Mouse (Mus musculus) spleen, postnatal 10 days (tissue): ENCODE measurements around the gene Hic2.

ENCODE experiments used
- DNase-seq, 2 experiments: peaks; one replicate each; pipeline ENCODE4 v3.0.0; 2021 to 2022; ENCODE audit warnings: low spot score in 2 of 2

Gene Hic2

DNA sequence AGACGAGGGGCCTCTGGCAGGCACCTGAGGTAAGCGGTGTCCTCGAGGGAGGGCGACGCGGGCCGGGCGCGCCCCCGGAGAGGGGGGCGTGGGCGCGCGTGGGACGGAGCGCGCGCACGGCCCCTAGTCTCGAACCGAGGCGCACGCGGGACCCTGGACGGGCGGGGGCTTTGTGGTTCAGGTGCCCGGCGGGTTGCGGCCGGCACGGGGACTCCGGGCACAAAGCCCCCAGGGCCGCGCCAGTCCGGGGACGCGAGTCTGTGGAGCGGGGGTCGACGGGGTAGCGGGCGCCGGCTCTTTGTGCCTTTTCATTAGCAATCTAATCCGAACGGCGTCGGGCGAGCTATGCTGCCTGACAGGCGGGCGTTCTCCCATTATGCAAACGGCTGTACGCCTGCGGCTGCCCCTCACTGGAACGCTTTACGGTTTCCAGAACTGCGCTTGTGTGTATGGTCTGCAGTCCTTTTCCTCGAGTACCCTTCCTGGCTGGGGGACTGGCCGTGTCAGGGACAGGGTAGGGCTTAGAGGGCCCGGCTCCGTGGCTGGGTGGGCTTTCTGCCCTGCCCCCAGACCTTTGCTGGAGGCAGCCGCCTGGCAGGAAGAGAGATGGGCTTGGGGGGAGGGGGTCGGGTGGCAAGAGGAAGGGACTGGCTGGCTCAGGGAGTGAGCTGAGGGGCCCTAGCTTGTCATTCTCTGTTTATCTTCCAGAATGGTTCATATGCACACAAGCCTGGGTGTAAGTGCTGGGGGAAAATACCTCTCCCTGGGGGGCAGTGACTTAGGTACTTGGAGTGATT lies 528 bp downstream of the Hic2 start:
- DNase-seq, result peak; percentile 28 to 45

- DNase-seq, result no peak
These were observed 1.1 kb downstream of the Hic2 start for GRCm38 (mm10) chr16:17234499-17234895.

DNA sequence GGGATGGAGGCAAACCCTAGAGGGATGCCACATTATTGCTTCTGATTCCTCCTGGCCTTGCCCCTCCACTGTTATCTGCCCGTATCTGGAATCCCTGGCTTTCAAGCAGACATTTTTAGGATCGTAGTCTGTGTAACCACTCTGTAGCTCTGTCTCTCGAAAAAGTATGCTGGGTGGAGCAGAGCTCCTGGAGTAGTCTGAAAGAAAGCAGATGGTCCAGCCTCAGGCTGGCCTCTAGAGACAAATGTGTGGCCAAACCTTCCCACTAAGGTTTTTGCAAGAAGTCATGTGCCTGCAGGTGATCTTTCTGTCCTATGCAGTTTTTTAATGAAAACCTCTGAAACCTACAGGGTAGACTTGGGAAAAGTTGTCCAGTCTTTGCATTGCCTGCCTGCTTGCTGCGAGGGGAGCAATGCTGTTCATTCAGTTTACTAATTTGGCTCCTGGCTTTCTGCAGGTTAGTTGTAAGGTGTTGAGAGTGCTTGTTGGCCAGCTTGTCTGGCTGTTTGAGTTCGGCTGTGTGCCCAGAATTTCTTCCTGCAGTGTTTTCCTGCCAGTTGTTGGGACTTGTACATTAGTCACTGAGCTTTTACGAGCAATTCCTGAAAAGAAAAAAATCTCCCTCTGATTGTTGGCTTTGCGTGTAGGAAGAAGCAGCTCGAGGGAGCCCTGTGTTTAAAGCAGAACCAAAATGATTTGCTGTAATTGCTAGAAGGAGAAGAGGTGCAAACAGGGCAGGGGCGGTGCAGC lies 1.7 kb downstream of the Hic2 start:
- no peak for DNase-seq

- DNase-seq, result no peak
These were observed 4.3 kb downstream of the Hic2 start for GRCm38 (mm10) chr16:17237634-17238033.

- DNase-seq, result no peak
These were observed 6.0 kb downstream of the Hic2 start for GRCm38 (mm10) chr16:17239409-17239808.

DNA sequence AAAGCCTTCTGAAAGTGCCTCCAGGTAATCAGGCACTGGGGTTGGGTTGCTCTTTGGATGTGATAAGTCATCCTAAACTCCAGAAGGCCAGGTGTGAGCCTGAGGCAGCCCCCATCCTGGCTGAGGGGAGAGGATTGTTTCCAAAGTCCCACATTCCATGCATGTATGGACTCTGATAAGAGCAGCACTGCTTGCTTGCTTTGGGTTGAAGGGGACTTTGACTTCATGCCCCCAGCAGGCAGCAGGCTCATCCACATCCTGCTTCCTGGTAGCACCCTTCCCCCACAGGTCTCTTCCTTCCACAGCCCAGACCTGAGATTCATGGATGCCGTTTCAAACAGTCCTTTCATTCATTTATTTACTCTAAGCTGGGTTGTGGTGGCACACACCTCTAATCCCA lies 10.4 kb downstream of the Hic2 start:
- DNase-seq, result no peak

- DNase-seq, result no peak
These were observed 11.6 kb downstream of the Hic2 start for GRCm38 (mm10) chr16:17244996-17245395.

DNA sequence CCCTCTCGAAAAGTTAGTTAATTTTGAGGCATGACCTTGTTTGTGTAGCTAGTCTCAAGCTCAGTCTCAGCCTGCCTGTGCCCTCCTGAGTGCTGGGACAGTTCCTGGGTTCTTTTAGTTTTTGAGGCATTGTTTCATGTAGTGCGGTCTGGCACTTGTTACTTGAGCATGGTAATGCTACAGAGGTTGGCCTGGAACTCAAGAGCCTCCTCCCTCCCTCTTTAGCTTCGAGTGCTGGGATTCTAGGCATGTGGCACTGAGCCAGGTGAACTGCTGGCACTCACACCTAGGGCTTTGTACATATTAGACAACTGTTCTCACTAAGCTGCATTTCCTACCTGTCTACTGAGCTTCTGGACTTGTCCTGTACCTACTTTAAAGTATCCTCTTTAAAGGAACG lies 14.4 kb downstream of the Hic2 start:
- no peak for DNase-seq

GRCm38 (mm10) chr16:17249135-17249534 lies 15.8 kb downstream of the Hic2 start:
- DNase-seq, result no peak

- no peak for DNase-seq
These were observed 18.2 kb downstream of the Hic2 start for GRCm38 (mm10) chr16:17251539-17251938.

DNA sequence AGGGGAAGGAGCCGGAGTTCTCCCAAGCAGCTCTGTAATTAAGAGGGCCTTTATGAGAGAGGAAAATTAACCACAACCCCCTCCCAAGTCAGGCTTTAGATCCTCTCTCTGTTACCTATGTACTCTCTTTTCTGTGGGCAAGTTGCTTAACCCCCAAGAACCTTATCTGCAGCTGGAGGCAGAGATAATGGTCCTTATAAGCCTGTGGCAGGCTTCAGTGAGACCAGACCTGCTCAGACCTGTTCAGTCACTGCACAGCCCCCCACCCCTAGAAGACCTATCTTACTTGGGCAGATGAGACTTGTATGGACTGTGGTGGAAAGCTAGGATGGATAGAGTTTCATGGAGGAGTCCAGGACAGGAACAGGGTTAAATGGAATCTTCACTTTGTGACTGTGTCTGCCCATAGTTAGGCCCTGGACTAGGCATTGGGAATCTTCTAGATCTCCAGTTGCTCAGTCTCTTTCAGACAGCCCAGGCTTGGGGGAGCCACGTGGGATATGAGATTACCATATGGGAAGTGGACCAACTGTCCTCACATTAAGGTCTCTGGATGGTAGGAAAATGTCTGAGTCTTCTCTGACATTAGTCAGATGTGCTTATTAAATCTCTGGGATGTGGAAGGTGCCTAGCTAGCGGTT lies 18.8 kb downstream of the Hic2 start:
- no peak for DNase-seq

- DNase-seq, result no peak
These were observed 19.5 kb downstream of the Hic2 start for GRCm38 (mm10) chr16:17252841-17253240.

- DNase-seq, result no peak
These were observed 20.7 kb downstream of the Hic2 start for GRCm38 (mm10) chr16:17254005-17254597.

DNA sequence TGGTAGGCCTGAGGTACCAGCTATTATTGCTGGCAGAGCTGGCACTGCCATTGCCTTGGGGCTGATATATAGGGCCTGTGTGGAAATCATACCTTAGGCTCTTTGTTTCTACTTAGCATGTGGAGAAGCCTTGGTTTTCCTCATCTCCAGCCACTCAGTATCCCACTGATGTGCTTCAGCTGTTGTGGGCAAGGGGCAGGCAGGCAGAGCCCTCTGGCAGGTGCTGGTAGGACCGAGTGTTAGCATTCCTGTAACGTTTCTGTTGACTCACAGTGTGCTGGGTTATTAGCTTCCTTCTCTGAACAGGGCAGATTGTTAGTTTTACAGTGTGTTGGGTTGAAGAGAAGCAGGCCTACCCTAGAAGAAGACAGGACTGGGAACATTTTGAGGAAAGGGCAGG lies 21.9 kb downstream of the Hic2 start:
- DNase-seq, result no peak

DNA sequence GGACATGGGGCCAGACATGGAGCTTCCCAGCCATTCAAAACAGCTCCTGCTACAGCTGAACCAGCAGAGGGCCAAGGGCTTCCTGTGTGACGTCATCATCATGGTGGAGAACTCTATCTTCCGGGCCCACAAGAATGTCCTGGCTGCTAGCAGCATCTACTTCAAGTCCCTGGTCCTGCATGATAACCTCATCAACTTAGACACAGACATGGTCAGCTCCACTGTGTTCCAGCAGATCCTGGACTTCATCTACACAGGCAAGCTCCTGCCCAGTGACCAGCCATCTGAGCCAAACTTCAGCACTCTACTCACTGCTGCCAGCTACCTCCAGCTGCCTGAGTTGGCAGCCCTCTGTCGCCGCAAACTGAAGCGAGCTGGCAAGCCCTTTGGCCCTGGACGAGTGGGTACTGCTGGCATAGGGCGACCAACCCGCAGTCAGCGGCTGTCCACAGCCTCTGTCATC lies 24.0 kb downstream of the Hic2 start:
- no peak for DNase-seq

DNA sequence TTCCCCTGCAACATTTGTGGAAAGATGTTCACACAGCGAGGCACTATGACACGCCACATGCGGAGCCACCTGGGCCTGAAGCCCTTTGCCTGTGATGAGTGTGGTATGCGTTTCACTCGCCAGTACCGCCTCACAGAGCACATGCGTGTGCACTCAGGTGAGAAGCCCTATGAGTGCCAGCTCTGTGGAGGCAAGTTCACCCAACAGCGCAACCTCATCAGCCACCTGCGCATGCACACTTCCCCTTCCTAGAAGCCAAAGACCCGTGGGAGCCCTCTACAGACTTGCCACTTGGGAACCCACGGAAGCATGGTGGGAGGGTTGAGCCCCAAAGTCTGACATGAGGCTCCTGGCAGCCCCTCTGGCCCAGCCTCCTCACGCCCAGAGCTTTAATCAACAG lies 25.5 kb downstream of the Hic2 start:
- no peak for DNase-seq

DNA sequence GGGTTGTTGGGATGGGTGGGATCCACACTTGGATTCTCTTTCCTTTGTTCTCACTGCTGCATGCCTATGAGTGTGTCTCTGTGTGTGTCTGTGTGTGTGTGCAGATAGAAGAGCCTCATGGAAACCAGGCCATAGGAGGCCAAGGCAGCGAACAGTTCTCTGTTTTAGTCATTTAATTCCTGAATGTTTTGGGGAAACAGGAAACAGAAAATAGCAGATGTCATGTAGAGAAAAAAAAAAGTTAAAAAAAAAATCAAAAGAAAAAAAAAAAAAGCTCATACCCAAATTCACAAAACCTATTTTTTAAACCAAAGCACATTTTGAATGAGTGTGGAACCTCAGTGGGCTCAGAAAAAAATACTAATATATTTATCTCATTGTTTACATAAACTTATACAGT lies 28.0 kb downstream of the Hic2 start:
- no peak for DNase-seq

- no peak for DNase-seq
These were observed 32.7 kb downstream of the Hic2 start for GRCm38 (mm10) chr16:17266113-17266512.

DNA sequence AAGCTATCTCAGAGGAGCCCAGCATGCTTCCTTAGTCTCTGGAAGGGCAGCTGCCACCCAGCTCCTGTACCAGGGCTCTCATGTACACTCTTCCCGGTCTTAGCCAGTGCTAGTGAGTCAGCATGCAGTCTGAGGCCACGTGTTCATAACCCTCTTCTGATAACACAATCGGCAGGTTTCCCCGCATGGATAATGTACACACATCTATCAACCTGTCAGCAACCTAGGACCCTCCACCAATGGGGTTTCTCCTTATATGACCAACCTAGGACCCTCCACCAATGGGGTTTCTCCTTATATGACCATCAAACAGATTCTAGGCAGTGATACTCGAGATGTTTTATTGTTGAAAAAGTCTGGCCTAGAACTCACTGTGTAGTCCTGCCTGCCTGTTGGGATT lies 34.6 kb downstream of the Hic2 start:
- no peak for DNase-seq

- no peak for DNase-seq
These were observed 36.5 kb downstream of the Hic2 start for GRCm38 (mm10) chr16:17269872-17270271.

DNA sequence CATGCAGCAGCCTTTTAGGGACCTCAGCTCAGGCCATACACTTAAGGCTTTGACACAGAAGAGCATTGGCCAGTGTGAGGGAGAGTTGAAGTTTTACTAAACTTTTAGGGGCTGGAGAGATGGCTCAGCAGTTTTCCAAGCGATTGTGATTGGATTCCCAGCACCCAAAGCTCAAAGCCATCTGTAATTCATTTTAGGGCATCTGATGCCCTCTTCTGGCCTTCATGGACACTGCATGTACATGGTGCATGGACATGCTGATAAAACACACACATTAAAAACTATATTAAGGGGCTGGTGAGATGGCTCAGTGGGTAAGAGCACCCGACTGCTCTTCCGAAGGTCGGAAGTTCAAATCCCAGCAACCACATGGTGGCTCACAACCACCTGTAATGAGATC lies 37.8 kb downstream of the Hic2 start:
- peak in 1 of 2 experiments; percentile 56 for DNase-seq

GRCm38 (mm10) chr16:17271856-17272255 lies 38.5 kb downstream of the Hic2 start:
- no peak for DNase-seq
